ENCODE assay signal across 18 mouse cellular contexts in the genomic region with DNA sequence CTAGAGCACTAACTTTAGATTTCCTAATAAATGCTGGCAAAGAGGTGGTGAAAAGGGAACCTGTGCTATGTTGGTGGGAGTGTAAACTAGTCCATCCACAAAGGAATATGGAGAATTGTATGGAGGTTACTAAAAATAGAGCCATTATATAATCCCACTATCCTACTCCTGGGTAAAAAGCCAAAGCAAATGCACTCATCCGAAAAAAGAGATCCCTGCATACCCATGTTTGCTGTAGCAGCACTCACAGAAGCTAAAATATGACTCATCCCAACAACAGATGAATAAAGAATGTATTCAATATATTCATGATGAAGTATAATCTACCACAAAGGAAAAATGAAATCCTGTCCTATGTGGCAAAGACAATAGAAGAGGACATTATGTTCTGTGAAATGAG.
A peak's percentile ranks its signal among the peaks of the same experiment; 100 is the strongest.
DNase-seq lines count a peak whose midpoint lies in the region; TF ChIP-seq lines count a peak whose summit lies in the region.
"Had no signal": no experiment of that assay in that cellular context is flagged by ENCODE, and none has a peak within 500 bp of the region (broad histone marks: within the 10 kb centered on the region; RNA-seq: fewer than 3 reads in every experiment).

No protein-coding gene starts in this region.

- DNase-seq in layer of hippocampus, adult 2 months (ENCODE audit: low spot score in 2 of 2) = peak in 1 of 2 experiments; percentile 13
- no peak for DNase-seq in layer of hippocampus, postnatal 10 days (ENCODE audit: low spot score in 2 of 2)
- no peak for DNase-seq in left cerebral cortex, adult 2 months (ENCODE audit: extremely low spot score in 1 of 2, low spot score in 2 of 2)
- no peak for DNase-seq in left cerebral cortex, postnatal 4 days
- peak; percentile 67 for DNase-seq in brain, adult 2 months (ENCODE audit: low read depth, low spot score)
- peak; percentile 75 for DNase-seq in telencephalon, adult 2 months (ENCODE audit: low read depth, low spot score)
- DNase-seq: adrenal gland, adult 2 months; adrenal gland, postnatal 14 days; cerebellum, adult 18-20 months; cerebellum, adult 9-10 months; cerebellum, postnatal 14 days; gastrocnemius, adult 2 months; gastrocnemius, postnatal 14 days; heart, adult 11 months had no signal

- no peak for TF ChIP-seq CTCF in layer of hippocampus, adult 2 months (conservative IDR thresholded peaks at IDR 0.05)
- TF ChIP-seq CTCF in left cerebral cortex, adult 2 months (IDR thresholded peaks at IDR 0.05) = no peak

- H3K4me3 ChIP-seq in layer of hippocampus, adult 2 months = no peak overlapping the region
- H3K4me3 ChIP-seq in left cerebral cortex, adult 2 months = no peak overlapping the region
- H3K4me3 ChIP-seq: forebrain, embryonic 10.5 days; forebrain, embryonic 13.5 days; gastrocnemius, adult 2 months; hindbrain, embryonic 12.5 days; hindbrain, embryonic 15.5 days had no signal

- intact Hi-C loops in left cerebral cortex, adult 2 months (cut with DNase I) = loop anchor here (10.0 kb wide), 4 partner anchors 119 to 559 kb away; partner anchors contain the start of gene Vsnl1
- intact Hi-C loops in left cerebral cortex, postnatal 4 days (cut with DNase I) = no loop called here

- H3K27ac ChIP-seq in layer of hippocampus, adult 2 months = 0 out of 2 replicates have a peak overlapping the region, but pooled peaks have one; percentile 36
- H3K27ac ChIP-seq in left cerebral cortex, adult 2 months = peak overlapping the region; percentile 69; the same call in 1 of the 2 replicates
- H3K27ac ChIP-seq: forebrain, embryonic 10.5 days; forebrain, embryonic 13.5 days; gastrocnemius, adult 2 months; hindbrain, embryonic 12.5 days; hindbrain, embryonic 15.5 days had no signal

Comparison
In these comparisons a context has a peak if more than half of its experiments do, and no peak if none do; other contexts are left out.
1. DNase-seq: peak in brain, adult 2 months (single experiment) and telencephalon, adult 2 months (single experiment); none in layer of hippocampus, postnatal 10 days (0 of 2), left cerebral cortex, adult 2 months (0 of 2) and left cerebral cortex, postnatal 4 days (single experiment).